Mouse (Mus musculus): ENCODE measurements around the gene Pard6b. TPM values are rescaled to one million over a fixed set of nuclear protein-coding genes. Genes with fewer than 3 reads are reported as not detected.

The Pard6b gene
- polyA plus RNA-seq, 1 experiment from 2014 or later: 8.0 TPM

DNA sequence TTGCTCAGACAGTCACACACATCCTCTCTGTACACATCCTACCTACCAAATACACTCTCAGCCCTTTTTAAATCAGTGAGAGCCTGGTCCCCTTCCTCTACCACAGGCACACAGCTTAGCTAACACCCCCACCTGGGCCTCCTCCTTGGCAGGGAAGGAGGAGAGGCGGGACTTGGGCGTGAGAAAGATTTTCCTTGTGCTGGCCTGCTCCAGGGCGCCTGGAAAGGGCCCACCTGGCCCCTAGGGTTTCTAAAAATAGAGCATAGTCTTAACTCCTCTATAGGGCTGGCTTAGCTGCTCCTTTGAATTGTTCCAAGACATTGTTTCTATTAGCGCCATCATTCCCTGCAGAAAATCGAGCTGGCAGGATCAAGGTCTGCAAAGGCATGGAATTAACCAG, 35.0 kb upstream of the Pard6b start:
- Histone ChIP-seq H3K27ac (ENCODE audit: low read depth, low read length) (no peak overlapping the region), H3K9ac (ENCODE audit: low read length) (no peak overlapping the region), H3K4me1 (ENCODE audit: control insufficient read depth, insufficient read depth, low read length) (peaks cover 10% of the 10 kb centered on the region), H3K36me3 (ENCODE audit: control insufficient read depth, insufficient read depth, low read length) (no peaks in the 10 kb centered on the region), H3K4me3 (ENCODE audit: low read depth, low read length) (no peak overlapping the region), H3K4me2 (no peak overlapping the region), H3K27me3 (ENCODE audit: control insufficient read depth, insufficient read depth, low read length) (peaks cover 23% of the 10 kb centered on the region), H3K9me3 (ENCODE audit: control insufficient read depth, low read length) (no peaks in the 10 kb centered on the region)
- DNase-seq (ENCODE audit: low spot score, missing footprints) (no peak), ATAC-seq (ENCODE audit: low FRiP score) (no peak)
- WGBS: 20% methylated on average over 5 of the region's 5 CpGs

GRCm38 (mm10) chr2:168046467-168046866, 34.3 kb upstream of the Pard6b start:
- no peak overlapping the region for H3K27ac ChIP-seq (ENCODE audit: low read depth, low read length)

GRCm38 (mm10) chr2:168049002-168049635, 31.7 kb upstream of the Pard6b start:
- Histone ChIP-seq H3K36me3 (ENCODE audit: control insufficient read depth, insufficient read depth, low read length) (no peaks in the 10 kb centered on the region), H3K9ac (ENCODE audit: low read length) (no peak overlapping the region), H3K4me3 (ENCODE audit: low read depth, low read length) (peak overlapping the region; percentile 14; the same call in 1 of the 2 replicates), H3K27me3 (ENCODE audit: control insufficient read depth, insufficient read depth, low read length) (peaks cover 30% of the 10 kb centered on the region), H3K4me2 (peak overlapping the region; percentile 93), H3K27ac (ENCODE audit: low read depth, low read length) (no peak overlapping the region), H3K9me3 (ENCODE audit: control insufficient read depth, low read length) (no peaks in the 10 kb centered on the region), H3K4me1 (ENCODE audit: control insufficient read depth, insufficient read depth, low read length) (peaks cover 10% of the 10 kb centered on the region)
- DNase-seq (ENCODE audit: low spot score, missing footprints) (no peak), ATAC-seq (ENCODE audit: low FRiP score) (no peak; the same call in 1 of the 2 replicates)
- WGBS: 15% methylated on average over 16 of the region's 16 CpGs

More at GRCm38 (mm10) chr2:168046467-168046866, 34.3 kb upstream of the Pard6b start:
- Histone ChIP-seq H3K9ac (ENCODE audit: low read length) (no peak overlapping the region), H3K4me3 (ENCODE audit: low read depth, low read length) (no peak overlapping the region), H3K4me1 (ENCODE audit: control insufficient read depth, insufficient read depth, low read length) (peaks cover 10% of the 10 kb centered on the region), H3K36me3 (ENCODE audit: control insufficient read depth, insufficient read depth, low read length) (no peaks in the 10 kb centered on the region), H3K4me2 (no peak overlapping the region), H3K27me3 (ENCODE audit: control insufficient read depth, insufficient read depth, low read length) (peaks cover 30% of the 10 kb centered on the region), H3K9me3 (ENCODE audit: control insufficient read depth, low read length) (no peaks in the 10 kb centered on the region)
- ATAC-seq (ENCODE audit: low FRiP score) (no peak), DNase-seq (ENCODE audit: low spot score, missing footprints) (no peak)
- 78% methylated on average over 4 of the region's 4 CpGs for WGBS

- Histone ChIP-seq H3K27ac (ENCODE audit: low read depth, low read length) (no peak overlapping the region), H3K36me3 (ENCODE audit: control insufficient read depth, insufficient read depth, low read length) (no peaks in the 10 kb centered on the region), H3K4me1 (ENCODE audit: control insufficient read depth, insufficient read depth, low read length) (peaks cover 10% of the 10 kb centered on the region), H3K27me3 (ENCODE audit: control insufficient read depth, insufficient read depth, low read length) (peaks cover 30% of the 10 kb centered on the region), H3K4me2 (peak overlapping the region; percentile 93), H3K9ac (ENCODE audit: low read length) (peak overlapping the region; percentile 43), H3K9me3 (ENCODE audit: control insufficient read depth, low read length) (no peaks in the 10 kb centered on the region), H3K4me3 (ENCODE audit: low read depth, low read length) (peak overlapping the region; percentile 38)
- DNase-seq (ENCODE audit: low spot score, missing footprints): peak; percentile 95
- under 1% methylated on average over 56 of the region's 56 CpGs for WGBS
- ATAC-seq (ENCODE audit: low FRiP score): peak; percentile 58
Observed at GRCm38 (mm10) chr2:168050000-168050942, 30.5 kb upstream of the Pard6b start.

- Histone ChIP-seq H3K27me3 (ENCODE audit: control insufficient read depth, insufficient read depth, low read length) (peaks cover 30% of the 10 kb centered on the region), H3K27ac (ENCODE audit: low read depth, low read length) (no peak overlapping the region), H3K36me3 (ENCODE audit: control insufficient read depth, insufficient read depth, low read length) (no peaks in the 10 kb centered on the region), H3K4me1 (ENCODE audit: control insufficient read depth, insufficient read depth, low read length) (peaks cover 7% of the 10 kb centered on the region; the same call in 1 of the 2 replicates), H3K9ac (ENCODE audit: low read length) (no peak overlapping the region), H3K4me3 (ENCODE audit: low read depth, low read length) (no peak overlapping the region), H3K4me2 (no peak overlapping the region), H3K9me3 (ENCODE audit: control insufficient read depth, low read length) (no peaks in the 10 kb centered on the region)
- ATAC-seq (ENCODE audit: low FRiP score) (no peak), DNase-seq (ENCODE audit: low spot score, missing footprints) (no peak)
- 94% methylated on average over 1 of the region's 1 CpGs for WGBS
Observed at GRCm38 (mm10) chr2:168052156-168052555, 28.6 kb upstream of the Pard6b start.

DNA sequence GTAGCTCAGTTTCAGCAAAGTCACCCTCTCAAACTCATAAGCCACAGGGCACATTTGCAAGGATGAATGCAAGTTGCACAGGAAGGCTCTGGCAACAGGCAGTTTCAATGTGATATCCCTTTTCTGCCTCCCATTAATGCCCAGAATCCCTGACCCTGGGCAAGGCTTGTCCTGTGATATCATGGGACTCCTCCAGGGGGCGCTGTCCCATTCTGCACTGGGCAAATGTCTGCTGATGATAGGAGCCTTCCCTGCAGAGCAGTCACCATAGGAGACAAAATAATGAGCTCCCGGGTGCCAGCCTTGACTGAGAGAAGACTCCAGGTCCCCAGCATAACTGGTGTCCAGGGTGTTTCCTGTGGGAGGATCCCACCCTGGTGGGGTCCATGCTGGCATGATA, 28.1 kb upstream of the Pard6b start:
- Histone ChIP-seq H3K27me3 (ENCODE audit: control insufficient read depth, insufficient read depth, low read length) (peaks cover 30% of the 10 kb centered on the region), H3K9me3 (ENCODE audit: control insufficient read depth, low read length) (no peaks in the 10 kb centered on the region), H3K36me3 (ENCODE audit: control insufficient read depth, insufficient read depth, low read length) (no peaks in the 10 kb centered on the region), H3K27ac (ENCODE audit: low read depth, low read length) (no peak overlapping the region), H3K4me1 (ENCODE audit: control insufficient read depth, insufficient read depth, low read length) (peaks cover 7% of the 10 kb centered on the region; the same call in 1 of the 2 replicates), H3K9ac (ENCODE audit: low read length) (no peak overlapping the region), H3K4me3 (ENCODE audit: low read depth, low read length) (no peak overlapping the region), H3K4me2 (no peak overlapping the region)
- ATAC-seq (ENCODE audit: low FRiP score): no peak
- WGBS: 7% methylated on average over 2 of the region's 2 CpGs
- peak; percentile 92 for DNase-seq (ENCODE audit: low spot score, missing footprints)

DNA sequence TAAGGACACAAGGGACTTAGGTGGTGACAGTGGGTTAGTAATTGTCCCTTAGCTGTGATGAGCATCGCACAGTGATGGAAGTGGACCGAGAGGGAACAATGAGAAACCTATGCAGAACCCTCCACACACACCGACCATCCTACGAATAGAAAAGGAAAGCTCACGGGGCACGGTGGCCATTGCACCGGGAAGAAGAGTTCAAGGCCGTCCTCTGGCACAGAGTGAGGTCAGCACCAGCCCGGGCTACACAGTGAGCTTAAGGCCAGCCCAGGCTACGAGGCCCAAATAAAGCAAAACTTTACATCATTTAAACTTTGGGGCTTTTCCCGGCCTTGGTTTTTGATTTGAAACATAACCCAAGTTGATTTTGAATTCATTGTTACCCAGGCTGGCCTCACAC, 26.7 kb upstream of the Pard6b start:
- no peaks in the 10 kb centered on the region for H3K9me3 ChIP-seq (ENCODE audit: control insufficient read depth, low read length)
- peak; percentile 6 for DNase-seq (ENCODE audit: low spot score, missing footprints)
- no peak overlapping the region for H3K27ac ChIP-seq (ENCODE audit: low read depth, low read length)
- peaks cover 7% of the 10 kb centered on the region; the same call in 1 of the 2 replicates for H3K4me1 ChIP-seq (ENCODE audit: control insufficient read depth, insufficient read depth, low read length)
- H3K4me2 ChIP-seq: no peak overlapping the region
- no peaks in the 10 kb centered on the region for H3K36me3 ChIP-seq (ENCODE audit: control insufficient read depth, insufficient read depth, low read length)
- H3K27me3 ChIP-seq (ENCODE audit: control insufficient read depth, insufficient read depth, low read length): peaks cover 23% of the 10 kb centered on the region
- 89% methylated on average over 11 of the region's 11 CpGs for WGBS
- H3K4me3 ChIP-seq (ENCODE audit: low read depth, low read length): no peak overlapping the region
- no peak for ATAC-seq (ENCODE audit: low FRiP score)
- H3K9ac ChIP-seq (ENCODE audit: low read length): no peak overlapping the region

GRCm38 (mm10) chr2:168055910-168056665, 24.7 kb upstream of the Pard6b start:
- Histone ChIP-seq H3K9me3 (ENCODE audit: control insufficient read depth, low read length) (no peaks in the 10 kb centered on the region), H3K27me3 (ENCODE audit: control insufficient read depth, insufficient read depth, low read length) (peaks cover 4% of the 10 kb centered on the region), H3K9ac (ENCODE audit: low read length) (no peak overlapping the region), H3K4me2 (no peak overlapping the region), H3K4me1 (ENCODE audit: control insufficient read depth, insufficient read depth, low read length) (no peaks in the 10 kb centered on the region), H3K4me3 (ENCODE audit: low read depth, low read length) (no peak overlapping the region), H3K36me3 (ENCODE audit: control insufficient read depth, insufficient read depth, low read length) (no peaks in the 10 kb centered on the region), H3K27ac (ENCODE audit: low read depth, low read length) (no peak overlapping the region)
- WGBS: 43% methylated on average over 14 of the region's 14 CpGs
- ATAC-seq (ENCODE audit: low FRiP score): no peak
- no peak for DNase-seq (ENCODE audit: low spot score, missing footprints)

Data from midbrain, embryonic 11.5 days (tissue).